Mouse (Mus musculus) cortical plate, adult 2 months (tissue): Measurements from ENCODE around the gene Gm45837.

Experiments
- CTCF ChIP-seq: fragments of 200-500 bp; IDR thresholded peaks from 2 replicates; pipeline ENCODE4 v1.5.1; 2011; ENCODE audit warnings: mild to moderate bottlenecking, control low read depth, low read length; ENCODE audit not compliant: insufficient read depth; ENCODE audit errors: extremely low read depth
- POLR2A ChIP-seq: fragments of 200-500 bp; IDR thresholded peaks from 2 replicates; pipeline ENCODE4 v1.6.1; 2011; ENCODE audit warnings: mild to moderate bottlenecking, low read length, control low read depth; ENCODE audit not compliant: insufficient read depth; ENCODE audit errors: extremely low read depth

GRCm38 (mm10) chr7:101414209-101414608 lies 3.5 kb downstream of the Gm45837 start:
- TF ChIP-seq CTCF (no peak), POLR2A (no peak)
